Mouse (Mus musculus): ENCODE measurements around the gene Tecpr2. TPM values are rescaled to one million over a fixed set of nuclear protein-coding genes. Genes with fewer than 3 reads are reported as not detected.

Tecpr2 gene
- total RNA-seq, 2 experiments from 2014 or later = 2.4 to 2.9 TPM

DNA sequence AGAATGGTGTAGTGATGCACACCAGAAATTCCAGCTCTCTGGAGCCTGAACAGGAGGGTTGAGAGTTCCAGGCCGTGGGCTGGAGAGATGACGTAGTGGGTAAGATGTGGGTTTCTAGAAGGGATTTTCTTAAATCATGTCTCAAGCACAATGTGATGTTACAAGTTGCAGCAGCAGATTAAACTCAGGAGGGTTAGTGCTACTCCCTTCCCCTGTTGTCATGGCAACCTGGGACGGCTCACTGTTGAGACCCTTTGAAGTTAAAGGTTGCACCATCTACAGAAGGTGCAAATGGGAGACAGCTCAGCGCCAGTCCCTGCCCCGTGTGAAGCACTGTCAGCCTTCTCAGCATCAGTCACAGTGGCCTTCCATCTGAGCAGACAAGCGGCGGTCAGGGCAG, 27.8 kb upstream of the Tecpr2 start:
- no peak for DNase-seq (ENCODE audit: low spot score)

DNA sequence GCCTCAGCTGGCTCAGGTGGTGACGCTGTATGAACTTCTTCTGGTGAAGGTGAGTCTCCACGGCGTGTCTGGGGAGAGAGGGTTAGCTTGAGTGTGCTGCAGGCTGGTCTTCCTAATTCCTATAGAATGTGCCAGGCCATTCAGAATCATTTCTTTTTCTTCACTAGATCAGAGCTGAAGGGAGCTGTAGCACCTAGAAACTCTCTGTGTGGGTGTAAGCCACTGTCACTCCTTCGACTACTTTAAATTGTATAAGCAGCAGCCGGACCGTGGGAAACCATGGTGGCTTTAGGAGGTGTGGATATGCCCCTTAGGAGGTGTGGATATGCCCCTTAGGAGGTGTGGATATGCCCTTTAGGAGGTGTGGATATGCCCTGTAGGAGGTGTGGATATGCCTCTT, 25.1 kb upstream of the Tecpr2 start:
- no peak for DNase-seq (ENCODE audit: low spot score)

DNA sequence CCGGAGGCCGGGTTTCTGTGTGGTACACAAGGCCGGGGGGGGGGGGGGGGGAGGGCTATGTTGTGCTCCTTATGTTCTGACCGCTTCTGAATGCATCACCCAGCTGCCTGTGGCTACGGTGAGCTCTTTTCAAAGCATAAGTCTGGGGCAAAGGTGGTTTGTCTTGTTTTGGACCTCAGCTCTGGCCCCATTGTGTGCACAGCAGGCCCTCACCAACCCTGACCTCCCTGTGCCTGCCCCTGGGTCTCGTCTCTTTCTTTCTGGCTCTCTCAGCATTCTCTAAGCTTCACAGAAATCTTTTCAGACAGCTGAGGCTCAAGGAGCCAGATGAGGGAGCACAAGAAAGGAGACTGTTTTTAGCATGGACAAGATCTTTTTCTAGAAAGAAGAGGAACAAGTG, 23.5 kb upstream of the Tecpr2 start:
- DNase-seq (ENCODE audit: low spot score) = no peak

DNA sequence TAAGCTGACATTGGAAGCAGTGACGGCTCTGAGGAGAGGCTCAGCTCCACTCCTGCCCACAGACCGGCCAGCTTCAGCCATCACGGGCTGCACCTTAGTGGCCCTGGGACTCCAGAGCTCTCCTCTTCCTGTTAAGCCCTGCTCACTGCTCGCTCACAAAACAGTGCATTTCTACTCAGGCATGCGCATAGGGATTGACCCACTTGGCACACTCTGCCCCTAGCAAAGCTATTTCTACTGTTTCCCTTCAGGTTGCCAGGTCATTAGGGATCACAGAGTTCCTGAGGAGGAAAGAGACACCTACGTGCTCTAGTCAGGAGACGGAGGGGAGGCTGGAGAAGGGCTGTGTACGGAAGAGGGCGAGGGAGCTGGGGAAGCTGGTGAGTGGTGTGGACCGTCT, 23.1 kb upstream of the Tecpr2 start:
- DNase-seq (ENCODE audit: low spot score) = peak; percentile 49

DNA sequence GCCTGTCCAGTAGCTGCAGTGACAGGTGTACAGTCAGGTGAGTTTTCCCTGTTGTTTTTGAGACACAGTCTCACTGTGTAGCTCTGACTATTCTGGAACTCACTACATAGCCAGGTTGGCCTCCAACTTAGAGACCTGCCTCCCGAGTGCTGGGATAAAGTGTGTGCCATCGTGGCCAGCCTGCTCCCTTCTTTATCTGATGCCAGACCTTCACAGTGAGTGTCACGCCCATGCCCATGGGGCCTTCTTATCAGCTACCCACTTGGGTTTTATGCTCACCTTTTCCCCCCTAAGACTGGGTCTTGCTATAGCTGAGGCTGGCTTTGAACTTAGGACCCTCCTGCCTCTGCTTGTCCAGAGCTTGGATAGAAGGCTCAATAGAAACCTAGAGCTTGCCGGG, 19.0 kb upstream of the Tecpr2 start:
- no peak for DNase-seq (ENCODE audit: low spot score)

DNA sequence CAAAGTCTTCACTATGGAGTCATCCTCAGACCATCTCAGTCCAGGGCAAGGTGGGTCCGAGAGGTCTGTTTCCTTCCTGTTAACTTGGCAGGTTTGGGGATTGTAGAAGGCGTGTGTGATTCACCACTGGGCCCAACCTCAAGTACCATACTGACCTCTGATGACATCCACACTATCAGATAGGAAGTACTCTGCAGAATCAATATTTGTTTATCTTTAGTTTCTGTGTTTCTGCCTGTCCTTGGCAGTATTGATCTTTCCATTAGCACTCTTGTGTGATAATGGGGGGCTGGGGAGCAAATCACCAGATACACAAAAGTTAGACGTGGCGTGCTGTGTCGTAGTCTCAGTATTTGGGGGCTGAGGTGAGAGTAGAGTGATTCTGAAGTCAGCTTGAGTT, 17.8 kb upstream of the Tecpr2 start:
- DNase-seq (ENCODE audit: low spot score) = no peak

DNA sequence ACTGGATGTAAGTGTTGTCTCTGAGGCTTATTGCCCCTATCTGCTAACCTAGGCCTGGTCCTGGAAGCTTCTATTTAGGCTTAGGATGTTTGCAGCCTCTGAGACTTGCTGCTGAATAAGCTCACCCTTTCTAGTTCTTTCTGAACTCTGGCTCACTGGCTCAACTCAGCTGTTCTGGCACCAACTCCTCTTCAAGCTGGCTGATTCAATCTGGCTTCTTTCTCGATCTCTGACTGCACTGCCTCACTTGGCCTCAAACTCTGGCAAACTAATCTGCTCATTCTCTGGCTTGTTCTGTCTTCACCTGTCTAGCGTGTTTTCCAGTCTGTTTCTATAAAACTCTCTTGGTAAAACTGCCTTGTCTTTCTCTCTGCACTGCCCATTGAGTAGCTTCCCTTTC, 13.7 kb upstream of the Tecpr2 start:
- DNase-seq (ENCODE audit: low spot score) = no peak

DNA sequence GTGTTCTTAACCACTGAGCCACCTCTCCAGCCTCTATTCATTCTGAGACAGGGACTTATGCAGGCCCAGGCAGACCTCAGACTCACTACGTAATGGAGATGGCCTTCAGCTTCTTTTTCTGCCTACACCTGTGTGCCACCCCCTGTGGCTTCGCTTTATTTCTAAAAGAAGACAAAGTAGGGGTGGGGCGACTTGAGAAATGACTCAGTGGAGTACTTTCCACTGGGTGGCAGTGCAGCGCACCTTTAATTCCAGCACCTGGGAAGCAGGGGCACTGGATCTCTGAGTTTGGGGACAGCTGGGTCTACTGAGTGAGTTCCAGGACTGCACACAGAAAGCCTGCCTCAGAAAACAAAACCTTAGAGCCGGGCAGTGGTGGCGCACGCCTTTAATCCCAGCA, 6.8 kb upstream of the Tecpr2 start:
- no peak for DNase-seq (ENCODE audit: low spot score)

DNA sequence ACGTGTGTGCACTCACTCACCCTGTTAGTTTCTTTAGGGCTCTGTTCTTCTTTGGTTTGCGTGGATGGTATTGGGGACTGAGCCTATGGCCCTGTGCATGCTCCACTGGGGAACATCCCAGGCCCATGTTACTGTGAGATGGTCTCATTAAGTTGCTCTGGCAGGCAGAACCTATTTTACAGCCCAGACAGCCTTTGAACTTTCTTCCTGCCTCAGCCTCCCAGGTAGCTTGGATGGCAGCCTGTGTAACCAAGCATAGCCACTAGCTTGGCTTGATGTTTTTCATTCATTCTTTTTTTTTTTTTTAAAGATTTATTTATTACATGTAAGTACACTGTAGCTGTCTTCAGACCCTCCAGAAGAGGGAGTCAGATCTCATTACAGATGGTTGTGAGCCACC, 3.8 kb upstream of the Tecpr2 start:
- DNase-seq (ENCODE audit: low spot score) = no peak

DNA sequence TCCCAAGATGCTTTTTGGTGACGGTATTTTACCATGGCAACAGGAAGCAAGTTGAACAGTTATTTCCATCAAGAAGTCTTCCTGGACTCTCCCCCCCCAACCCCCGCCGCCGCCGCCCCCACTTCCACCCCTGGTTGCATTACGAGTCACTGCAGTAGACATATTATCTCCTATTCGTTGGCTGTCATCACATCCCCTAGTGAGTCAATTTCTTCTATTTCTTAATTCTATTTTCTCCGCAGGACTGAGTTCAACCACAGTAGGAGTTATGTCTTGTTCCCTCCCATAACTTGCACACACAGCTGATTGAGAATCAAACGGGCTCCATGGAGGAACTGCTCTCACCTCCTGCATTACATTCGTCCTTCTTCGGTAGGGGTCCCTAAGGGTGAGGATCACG, 958 bp upstream of the Tecpr2 start:
- no peak for DNase-seq (ENCODE audit: low spot score)

DNA sequence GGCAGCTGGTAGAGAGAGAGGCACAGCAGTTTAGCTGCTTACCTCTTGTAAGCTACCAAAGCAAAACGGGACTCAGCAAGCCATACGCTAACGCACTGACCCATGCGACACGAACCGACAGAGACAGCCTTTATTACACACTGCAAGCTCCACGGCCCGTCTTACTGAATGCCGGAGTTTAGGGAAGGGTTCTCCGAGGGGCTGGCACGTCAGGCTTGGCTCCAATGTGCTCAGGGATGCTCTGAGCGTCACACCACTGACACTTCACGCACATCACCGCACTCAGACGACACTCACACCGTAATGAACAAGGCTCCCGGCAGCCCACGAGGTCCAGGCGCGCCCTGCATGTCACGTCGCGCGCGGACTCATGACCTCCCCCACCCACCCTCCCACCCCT, 458 bp upstream of the Tecpr2 start:
- no peak for DNase-seq (ENCODE audit: low spot score)

DNA sequence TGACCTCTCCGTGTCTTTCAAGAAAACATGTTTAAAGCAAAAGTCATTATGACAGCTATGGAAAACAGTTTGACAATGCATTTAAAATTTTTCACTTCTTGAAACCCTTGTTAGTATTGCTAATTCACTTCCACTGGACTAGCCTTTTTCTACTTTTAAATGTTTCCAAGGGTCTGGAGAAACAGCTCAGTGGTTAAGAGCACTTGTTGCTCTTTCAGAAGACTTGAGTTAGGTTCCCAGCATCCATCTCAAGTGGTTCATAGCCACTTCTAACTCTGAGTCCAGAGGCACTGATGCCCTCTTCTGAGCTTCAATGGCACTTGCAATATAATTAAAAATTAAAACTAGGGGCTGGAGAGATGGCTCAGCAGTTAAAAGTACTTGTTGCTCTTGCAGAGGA, 2.8 kb downstream of the Tecpr2 start:
- DNase-seq (ENCODE audit: low spot score) = no peak

DNA sequence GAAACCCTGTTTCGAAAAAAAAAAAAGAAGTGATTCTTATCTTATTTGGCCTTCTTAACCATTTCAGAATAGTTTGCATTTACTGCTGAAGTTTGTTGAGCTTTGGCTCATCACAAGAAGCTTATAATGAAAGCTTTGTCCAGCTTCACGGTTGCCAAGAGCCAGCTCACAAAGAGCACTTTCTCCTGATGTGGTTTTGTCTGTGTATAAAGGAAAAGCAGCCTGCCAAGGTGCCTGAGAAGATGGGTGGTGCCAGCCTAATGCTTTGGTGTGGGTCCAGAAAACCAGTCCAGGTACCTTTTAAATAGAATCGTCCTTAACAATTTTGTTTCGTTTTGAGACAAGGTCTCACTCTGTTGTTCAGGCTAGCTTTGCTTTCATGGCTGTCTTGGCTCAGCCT, 13.0 kb downstream of the Tecpr2 start:
- no peak for DNase-seq (ENCODE audit: low spot score)

DNA sequence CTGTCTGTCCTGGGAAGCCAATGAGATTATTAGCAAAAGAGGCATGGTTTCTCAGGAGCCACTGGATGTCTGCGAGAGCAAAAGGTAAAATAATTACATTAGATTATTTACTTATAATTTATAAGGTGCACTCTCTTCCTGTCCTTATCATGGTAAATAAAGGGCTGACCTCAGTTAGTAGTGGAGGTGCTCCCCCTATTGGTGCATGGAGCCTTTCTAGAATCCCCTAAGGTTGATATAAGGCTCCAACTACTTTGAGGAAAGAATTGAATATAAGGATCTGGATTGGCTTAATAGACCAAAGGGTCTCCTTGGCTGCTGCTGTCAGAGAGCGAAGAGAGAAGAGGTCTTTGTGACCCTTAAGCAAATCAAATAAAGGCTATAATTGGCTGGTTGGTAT, 14.5 kb downstream of the Tecpr2 start:
- no peak for DNase-seq (ENCODE audit: low spot score)

DNA sequence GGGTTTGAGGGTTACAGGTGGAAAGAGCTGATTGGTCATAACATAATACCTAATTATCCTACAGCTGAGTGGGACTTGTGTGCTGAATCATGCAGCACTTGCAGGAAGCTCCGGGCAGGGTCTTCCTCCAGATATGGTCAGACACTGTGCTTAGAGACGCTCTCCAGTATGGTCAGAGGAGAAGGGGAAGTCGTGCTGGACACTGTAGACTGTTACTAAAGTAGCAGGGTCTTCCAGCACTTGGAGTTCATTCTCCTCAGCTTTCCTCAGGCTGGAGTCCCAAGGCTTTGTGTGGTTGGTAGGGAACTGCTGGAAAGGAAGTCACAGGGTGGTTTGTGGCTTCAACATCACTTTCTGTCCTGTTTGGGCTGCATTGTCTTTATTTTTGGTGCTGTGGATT, 18.8 kb downstream of the Tecpr2 start:
- DNase-seq (ENCODE audit: low spot score) = no peak

DNA sequence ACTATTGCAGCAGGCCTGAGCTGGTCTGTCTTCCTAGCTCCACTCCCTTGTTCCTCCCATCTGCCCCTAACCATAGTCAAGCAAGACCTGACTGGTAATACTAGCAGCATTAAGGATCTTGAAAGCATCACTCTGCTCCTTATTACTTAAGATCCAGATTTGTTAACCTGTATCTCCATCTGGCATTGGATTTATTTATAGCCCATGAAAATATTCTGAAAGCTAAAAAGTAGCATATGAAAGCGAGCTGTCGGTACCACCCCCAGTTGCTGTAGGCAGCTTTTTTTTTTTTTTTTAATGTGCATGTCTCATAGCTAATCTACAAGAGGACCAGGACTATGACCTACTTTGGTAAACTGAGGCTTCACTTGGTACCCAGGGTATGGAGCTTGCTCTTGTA, 20.9 kb downstream of the Tecpr2 start:
- DNase-seq (ENCODE audit: low spot score) = no peak

DNA sequence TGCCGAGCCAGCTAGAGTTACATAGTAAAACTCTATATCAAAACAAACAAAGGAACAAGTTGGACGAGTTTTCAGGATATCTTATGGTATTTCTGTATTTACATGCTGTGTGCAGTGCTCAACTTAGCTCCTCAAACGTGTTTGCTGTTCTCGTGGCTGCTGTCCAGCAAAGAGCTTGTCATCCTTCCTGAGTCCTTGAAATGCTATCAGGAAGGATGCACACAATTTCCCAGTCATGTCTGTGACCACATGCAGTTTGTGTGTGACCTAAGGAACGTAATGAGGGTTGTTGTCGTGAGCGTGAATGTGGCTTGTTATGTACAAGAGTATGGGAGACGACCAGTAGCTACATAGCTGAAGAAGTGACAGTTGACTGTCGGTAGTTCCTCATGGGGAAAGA, 26.7 kb downstream of the Tecpr2 start:
- no peak for DNase-seq (ENCODE audit: low spot score)

DNA sequence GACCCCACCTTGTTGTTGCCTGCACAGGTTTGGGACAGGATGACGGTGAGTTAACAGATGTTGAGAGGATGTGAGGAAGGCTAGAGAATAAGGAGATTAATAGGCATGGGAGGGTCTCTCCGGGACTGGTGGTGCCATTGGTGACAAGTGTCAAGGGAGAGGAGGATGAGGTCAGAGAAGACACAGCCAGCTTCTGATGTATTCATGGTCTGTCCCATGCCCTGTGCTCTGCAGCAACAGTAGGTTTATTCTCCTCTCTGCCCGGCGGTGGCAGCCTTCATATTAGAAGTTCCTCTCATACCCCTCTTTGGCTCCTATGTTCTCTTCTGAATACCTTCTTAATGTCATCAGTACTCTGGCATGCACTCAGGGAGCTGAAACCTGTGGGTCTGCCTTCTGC, 31.2 kb downstream of the Tecpr2 start:
- DNase-seq (ENCODE audit: low spot score) = no peak

DNA sequence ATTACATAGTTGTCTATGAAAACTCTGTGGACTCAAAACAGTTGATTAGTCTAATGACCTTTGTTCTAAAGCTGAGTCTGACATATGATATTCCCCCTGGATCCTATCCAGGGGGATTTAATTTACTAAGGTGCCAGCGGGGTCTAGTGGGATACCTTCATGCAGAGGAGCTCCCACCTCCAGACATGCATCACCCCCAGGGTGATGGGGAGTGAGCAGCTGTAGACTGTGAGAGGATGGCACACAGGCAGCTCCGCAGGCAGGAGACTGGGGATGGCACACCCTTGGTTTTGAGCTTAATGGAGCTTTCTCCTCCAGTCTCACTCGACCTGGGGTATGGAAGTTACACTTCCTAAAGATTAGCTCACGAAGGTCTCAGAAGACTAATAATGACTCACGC, 32.5 kb downstream of the Tecpr2 start:
- no peak for DNase-seq (ENCODE audit: low spot score)

DNA sequence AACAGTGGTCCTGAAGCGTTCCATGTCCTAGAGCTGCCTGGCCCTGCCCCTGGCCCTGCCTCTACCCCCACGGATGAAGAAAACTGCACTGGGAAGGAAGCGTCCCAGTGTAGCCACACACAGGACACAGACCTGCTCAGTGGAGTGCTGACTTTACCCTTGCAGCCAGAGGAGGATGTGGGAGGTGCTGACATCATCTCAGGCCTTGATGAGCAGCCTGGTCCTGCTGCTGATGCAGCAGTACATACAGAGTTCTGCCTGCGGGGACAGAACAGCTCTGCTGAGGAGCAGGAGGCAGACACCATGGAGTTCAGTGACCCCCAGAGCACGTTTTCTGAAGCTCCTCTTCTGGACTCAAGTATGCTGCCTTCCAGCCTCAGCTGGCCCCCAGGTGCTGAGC, 43.8 kb downstream of the Tecpr2 start:
- no peak for DNase-seq (ENCODE audit: low spot score)

DNA sequence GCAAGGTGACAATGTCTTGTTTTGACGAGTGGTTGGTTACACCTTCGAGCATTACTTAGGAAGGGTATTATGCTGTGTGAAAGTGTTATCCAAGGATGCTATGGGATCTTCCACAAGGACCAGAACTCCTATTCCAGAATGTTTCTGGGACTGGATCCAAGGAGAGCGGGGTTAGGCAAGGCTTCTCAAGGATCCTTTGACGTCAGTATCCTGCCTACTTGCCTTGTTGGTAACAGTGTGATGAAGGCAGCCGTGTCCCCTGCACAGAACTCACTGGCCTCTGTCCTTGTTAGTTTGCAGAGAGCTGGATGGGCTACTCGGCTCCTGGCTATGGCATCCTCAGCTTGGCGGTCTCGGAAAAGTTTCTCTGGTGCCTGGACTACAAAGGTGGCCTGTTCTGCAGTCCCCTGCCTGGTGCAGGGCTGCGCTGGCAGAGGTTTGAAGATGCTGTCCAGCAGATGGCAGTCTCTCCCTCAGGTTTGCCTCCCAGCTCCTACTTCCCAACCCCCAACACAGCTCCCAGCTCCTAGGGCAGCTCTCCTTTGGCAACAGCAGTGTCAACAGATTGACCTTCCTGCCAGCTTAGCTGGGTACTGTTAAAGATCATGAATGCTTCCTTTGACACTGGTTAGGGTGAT, 47.0 kb downstream of the Tecpr2 start:
- DNase-seq (ENCODE audit: low spot score) = peak; percentile 89

DNA sequence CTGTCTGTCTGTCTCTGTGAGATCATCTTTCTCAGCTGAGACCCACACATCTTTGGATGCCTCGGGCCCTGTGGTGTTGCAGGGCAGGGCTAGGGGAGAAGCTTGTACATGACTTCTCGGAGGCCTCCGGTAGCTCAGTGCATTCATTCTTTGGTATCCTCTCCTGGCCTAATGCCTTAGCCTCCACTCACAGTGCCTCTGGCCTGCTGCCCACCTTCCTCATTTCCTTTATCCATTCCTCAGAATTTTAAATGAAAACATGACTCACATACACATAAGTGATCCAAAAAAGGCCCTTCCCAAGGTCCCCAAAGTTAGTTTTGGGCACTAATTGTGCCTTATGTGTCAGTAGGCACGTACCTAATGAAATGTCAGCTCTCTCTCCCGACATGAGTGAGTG, 48.4 kb downstream of the Tecpr2 start:
- DNase-seq (ENCODE audit: low spot score) = no peak

DNA sequence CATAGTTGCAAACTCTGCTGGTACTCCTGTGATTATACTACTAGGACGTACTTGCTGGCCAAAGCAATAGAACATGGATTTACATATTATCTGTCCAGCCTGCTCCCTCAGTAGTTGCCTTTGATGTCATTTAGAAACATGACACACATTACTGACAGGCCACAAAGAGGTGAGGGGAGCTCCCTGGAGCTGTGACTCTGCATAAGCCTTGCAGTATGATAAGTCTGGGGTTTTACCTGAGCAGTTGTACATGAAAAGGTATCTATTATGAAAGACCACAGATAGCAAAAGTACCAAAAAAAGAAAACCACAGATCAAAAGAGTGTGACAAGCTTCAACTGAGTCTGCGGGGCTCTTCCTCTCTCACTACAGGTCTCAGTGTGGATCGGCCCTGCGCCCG, 50.3 kb downstream of the Tecpr2 start:
- DNase-seq (ENCODE audit: low spot score) = no peak

DNA sequence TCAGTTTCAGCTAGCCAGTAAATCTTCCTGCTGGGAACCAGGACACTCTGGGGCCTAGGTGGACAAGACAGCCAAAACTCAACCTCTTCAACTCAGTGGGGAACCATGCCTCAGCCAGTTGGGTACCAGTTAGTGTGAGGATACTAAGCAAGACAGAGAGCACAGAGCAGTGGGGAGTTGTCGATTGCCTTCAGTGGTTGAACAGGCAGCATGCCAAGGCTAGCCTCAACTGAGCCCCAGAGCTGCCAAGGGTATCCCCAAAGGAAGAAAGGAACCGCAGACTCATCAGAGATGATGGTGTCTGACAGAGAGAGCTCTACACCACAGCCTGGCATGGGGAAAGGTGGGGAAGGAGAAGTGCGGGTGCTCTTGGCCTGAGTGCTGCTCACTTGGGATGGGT, 51.8 kb downstream of the Tecpr2 start:
- no peak for DNase-seq (ENCODE audit: low spot score)

Data from gastrocnemius, adult 18-20 months (tissue).